Mouse (Mus musculus): ENCODE measurements at regions not wholly inside any gene's neighbourhood (a gene's known extent, or its start where the extent isn't known, plus 50 kb on each side); places are given as distances from the start of the nearest gene placed in this dataset.

DNA sequence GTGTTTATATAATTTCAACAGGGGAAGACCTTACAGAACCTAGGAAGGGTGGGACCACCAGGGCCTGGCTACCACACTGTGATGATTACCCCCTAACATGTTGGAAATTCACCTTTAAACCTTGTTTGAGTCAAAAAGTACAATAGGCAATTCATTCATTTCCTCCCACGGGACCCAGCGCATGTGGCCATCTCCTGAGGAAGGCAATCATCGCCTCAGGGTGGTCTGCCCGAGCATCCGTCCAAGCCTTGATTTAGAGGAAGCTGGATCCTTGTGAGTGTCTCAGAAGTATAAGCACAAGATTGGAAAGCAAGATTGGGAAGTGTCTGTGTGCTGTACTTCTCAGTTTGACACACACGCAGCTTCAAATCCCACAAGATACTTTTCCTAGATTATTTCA lies 360.9 kb upstream of the Actbl2 start:
- 54% methylated on average over 6 of the region's 6 CpGs for WGBS
- Histone ChIP-seq H3K4me2 (no peak overlapping the region), H3K9me3 (no peaks in the 10 kb centered on the region), H3K9ac (no peak overlapping the region), H3K4me1 (peaks cover 16% of the 10 kb centered on the region; the same call in 1 of the 2 replicates), H3K27me3 (no peaks in the 10 kb centered on the region), H3K4me3 (no peak overlapping the region), H3K36me3 (no peaks in the 10 kb centered on the region), H3K27ac (no peak overlapping the region)
- ATAC-seq (ENCODE audit: insufficient number of reproducible peaks, low FRiP score, low TSS enrichment, low read depth), result no peak

DNA sequence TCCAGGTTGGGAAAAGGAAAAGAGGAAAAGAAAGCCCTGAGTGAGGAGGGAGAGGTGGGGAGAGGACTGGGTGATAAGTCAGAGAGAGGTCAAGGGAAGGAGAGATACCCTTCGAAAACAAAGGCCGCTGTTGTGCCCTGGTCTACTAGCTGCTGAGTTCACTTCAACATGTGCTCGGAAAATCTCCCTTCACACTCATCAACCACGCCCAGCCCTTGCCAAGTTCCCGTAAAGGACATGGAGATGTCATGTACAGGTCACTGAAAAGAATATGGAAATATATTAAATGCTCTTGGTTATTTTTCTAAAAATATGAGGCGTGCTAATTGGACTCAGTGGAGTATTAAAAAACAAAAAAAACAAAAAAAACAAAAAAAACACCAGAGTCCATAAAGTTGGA lies 359.5 kb upstream of the Actbl2 start:
- Histone ChIP-seq H3K9me3 (no peaks in the 10 kb centered on the region), H3K4me1 (peaks cover 16% of the 10 kb centered on the region; the same call in 1 of the 2 replicates), H3K9ac (no peak overlapping the region), H3K4me2 (no peak overlapping the region), H3K36me3 (no peaks in the 10 kb centered on the region), H3K27me3 (no peaks in the 10 kb centered on the region), H3K4me3 (no peak overlapping the region), H3K27ac (no peak overlapping the region)
- peak; percentile 72; the same call in 1 of the 2 replicates for ATAC-seq (ENCODE audit: insufficient number of reproducible peaks, low FRiP score, low TSS enrichment, low read depth)
- WGBS, result 41% methylated on average over 6 of the region's 6 CpGs

DNA sequence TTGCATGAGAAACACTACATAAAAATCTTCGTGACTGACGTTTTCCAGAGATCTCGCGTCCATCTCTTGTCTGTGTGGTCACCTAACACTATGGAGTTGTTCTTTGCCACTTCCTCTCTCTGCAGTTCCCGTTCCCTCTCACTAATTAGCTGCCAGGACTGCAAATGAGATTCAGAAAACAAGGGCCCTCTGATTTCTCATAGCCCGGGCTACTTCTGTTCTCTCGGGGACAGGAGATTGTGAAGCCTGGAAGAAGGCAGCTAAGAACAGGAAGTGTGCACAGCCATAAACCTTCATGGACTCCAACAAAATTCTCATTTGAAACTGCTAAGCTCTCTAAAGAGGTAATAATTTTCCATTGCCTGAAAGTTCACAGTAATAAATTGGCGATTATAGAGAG lies 358.9 kb upstream of the Actbl2 start:
- Histone ChIP-seq H3K27ac (no peak overlapping the region), H3K27me3 (no peaks in the 10 kb centered on the region), H3K36me3 (no peaks in the 10 kb centered on the region), H3K4me3 (no peak overlapping the region), H3K9ac (no peak overlapping the region), H3K9me3 (no peaks in the 10 kb centered on the region), H3K4me2 (no peak overlapping the region), H3K4me1 (peaks cover 16% of the 10 kb centered on the region; the same call in 1 of the 2 replicates)
- ATAC-seq (ENCODE audit: insufficient number of reproducible peaks, low FRiP score, low TSS enrichment, low read depth), result no peak
- 41% methylated on average over 8 of the region's 8 CpGs for whole genome bisulfite sequencing

DNA sequence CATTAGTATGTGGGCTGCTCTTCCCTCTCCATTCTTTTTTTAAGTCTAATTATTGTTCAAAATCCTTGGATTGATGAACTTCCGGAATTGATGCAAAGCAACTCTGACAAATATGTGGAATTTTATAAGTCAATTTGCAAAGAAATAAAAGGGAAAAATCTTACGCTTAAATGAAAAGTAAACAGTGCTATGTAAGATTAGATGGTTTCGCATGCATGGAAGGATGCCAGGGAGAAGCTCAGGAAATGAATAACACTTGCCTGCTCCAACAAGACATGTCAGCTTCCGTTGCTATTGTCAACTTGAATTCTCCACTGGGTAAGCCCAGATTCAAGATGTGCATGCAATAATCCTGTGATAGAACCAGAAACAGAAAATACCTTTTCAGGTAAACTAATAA lies 357.2 kb upstream of the Actbl2 start:
- WGBS, result 61% methylated on average over 4 of the region's 4 CpGs
- Histone ChIP-seq H3K4me2 (no peak overlapping the region), H3K9ac (no peak overlapping the region), H3K27me3 (no peaks in the 10 kb centered on the region), H3K4me3 (no peak overlapping the region), H3K9me3 (no peaks in the 10 kb centered on the region), H3K27ac (no peak overlapping the region), H3K36me3 (no peaks in the 10 kb centered on the region), H3K4me1 (peaks cover 16% of the 10 kb centered on the region)
- no peak for ATAC-seq (ENCODE audit: insufficient number of reproducible peaks, low FRiP score, low TSS enrichment, low read depth)

DNA sequence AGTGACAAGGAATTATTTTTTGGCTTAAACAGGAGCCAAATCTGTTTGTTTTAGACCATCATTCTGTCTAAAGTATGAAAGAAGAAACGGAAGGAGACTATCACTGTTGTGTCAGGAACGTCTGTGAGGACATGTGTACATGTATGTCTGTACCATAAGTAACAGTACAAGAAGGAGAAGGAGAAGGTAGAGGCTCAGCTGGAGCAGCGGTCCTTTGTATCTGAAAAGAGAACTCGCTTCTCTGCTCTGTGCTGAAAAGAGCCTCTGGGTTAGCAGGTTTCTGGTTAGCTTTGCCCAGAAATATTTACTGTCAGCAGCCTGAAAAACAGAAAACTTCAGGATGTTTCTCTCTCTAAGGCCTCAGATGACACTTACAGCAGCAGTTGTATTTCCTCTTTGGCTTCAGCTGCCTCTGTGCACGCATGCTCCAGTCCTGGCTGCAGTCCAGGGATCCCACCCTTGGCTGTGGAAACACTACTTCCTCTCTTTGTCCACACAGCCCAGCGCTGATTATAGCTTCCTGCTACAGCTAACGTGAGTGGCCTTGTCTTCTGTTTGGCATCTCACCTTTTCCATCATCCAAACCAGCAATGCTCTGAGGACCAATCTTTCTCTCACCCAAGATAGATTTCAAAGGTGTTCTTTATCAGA lies 351.7 kb upstream of the Actbl2 start:
- no peak overlapping the region for H3K4me2 ChIP-seq
- 46% methylated on average over 7 of the region's 7 CpGs for WGBS
- H3K4me3 ChIP-seq, result no peak overlapping the region
- H3K27ac ChIP-seq, result no peak overlapping the region; the same call in 1 of the 2 replicates
- H3K9ac ChIP-seq, result no peak overlapping the region
- ATAC-seq (ENCODE audit: insufficient number of reproducible peaks, low FRiP score, low TSS enrichment, low read depth), result no peak
- no peaks in the 10 kb centered on the region for H3K27me3 ChIP-seq
- H3K9me3 ChIP-seq, result no peaks in the 10 kb centered on the region
- no peaks in the 10 kb centered on the region for H3K36me3 ChIP-seq
- H3K4me1 ChIP-seq, result peaks cover 15% of the 10 kb centered on the region

DNA sequence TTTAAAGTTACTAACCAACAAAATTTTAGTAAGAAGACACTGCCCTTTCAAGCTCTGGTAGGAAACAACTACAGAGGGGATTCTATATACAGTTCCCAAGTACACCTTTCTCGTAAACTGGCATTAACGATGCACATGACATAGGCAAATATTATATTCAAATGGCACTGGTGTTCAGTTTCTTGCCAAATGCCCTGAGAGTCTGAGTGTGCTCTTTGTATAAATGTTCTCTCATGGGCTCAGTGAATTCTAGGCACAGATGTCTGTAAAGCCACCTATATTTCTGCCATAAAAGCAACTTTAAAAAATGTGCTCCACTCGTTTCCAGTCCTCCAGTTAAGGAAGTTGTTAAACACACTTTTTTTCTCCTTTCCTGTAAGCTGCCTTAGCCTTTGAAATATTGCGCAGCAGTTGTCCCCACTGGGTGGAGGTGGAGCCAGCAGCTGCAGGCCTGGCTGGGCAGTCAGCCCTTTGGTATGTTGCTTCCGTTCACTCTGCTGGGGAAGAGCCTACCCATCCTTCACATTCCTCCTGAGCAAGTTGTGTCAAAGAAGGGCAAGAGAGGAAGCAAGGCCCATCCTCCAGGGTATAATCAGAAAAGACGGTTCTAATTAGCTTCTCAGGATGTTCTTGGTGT lies 347.4 kb upstream of the Actbl2 start:
- Histone ChIP-seq H3K4me2 (0 out of 2 replicates have a peak overlapping the region, but pooled peaks have one; percentile 1), H3K4me3 (no peak overlapping the region), H3K9ac (no peak overlapping the region), H3K36me3 (no peaks in the 10 kb centered on the region), H3K4me1 (peaks cover 20% of the 10 kb centered on the region), H3K27me3 (no peaks in the 10 kb centered on the region; the same call in 1 of the 2 replicates), H3K9me3 (no peaks in the 10 kb centered on the region), H3K27ac (peak overlapping the region; percentile 79)
- WGBS, result 8% methylated on average over 6 of the region's 6 CpGs
- ATAC-seq (ENCODE audit: insufficient number of reproducible peaks, low FRiP score, low TSS enrichment, low read depth), result peak; percentile 84; the same call in 1 of the 2 replicates

DNA sequence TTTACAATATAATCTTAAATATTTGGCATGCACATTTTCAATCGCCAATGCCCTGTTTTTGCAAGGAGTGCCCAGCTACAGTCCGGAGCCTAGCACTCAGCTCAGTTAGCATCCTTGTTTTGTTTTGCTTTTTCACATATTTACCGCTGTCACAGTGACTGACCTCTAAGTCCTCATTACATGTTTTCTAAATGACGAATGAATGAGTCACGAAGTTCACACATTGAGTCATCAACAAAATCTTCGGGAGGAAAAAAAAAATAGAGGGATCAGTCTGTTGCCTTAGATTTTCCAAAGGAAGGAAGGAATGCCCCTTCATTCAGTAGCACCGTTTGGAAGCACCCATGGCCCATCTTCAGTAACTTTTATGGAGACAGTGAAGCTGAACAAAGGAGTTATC lies 342.9 kb upstream of the Actbl2 start:
- peaks cover 15% of the 10 kb centered on the region for H3K4me1 ChIP-seq
- H3K9ac ChIP-seq, result no peak overlapping the region
- WGBS, result 85% methylated on average over 7 of the region's 7 CpGs
- no peaks in the 10 kb centered on the region; the same call in 1 of the 2 replicates for H3K27me3 ChIP-seq
- H3K4me2 ChIP-seq, result no peak overlapping the region
- no peak for ATAC-seq (ENCODE audit: insufficient number of reproducible peaks, low FRiP score, low TSS enrichment, low read depth)
- no peak overlapping the region for H3K4me3 ChIP-seq
- no peaks in the 10 kb centered on the region for H3K36me3 ChIP-seq
- no peak overlapping the region for H3K27ac ChIP-seq
- no peaks in the 10 kb centered on the region for H3K9me3 ChIP-seq

DNA sequence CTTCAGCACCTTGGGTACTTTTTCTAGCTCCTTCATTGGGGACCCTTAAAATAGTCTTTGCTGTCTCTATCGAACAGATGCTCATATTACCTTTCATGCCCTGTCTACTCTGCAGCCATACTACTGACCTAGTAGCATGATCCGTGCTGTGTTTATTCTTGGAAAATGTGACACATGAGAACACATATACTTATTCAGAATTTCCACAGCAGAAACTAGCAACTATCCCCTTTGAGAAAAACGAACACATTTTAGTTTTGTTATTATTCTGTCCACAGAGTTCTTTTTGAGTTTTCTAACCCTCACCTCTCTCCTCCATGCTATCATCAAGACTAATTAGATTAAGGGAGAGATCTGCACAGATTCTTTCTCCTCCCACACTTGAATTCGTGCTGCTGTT lies 341.6 kb upstream of the Actbl2 start:
- Histone ChIP-seq H3K4me1 (peaks cover 5% of the 10 kb centered on the region), H3K36me3 (no peaks in the 10 kb centered on the region), H3K27me3 (no peaks in the 10 kb centered on the region; the same call in 1 of the 2 replicates), H3K4me2 (no peak overlapping the region), H3K27ac (no peak overlapping the region), H3K9ac (no peak overlapping the region), H3K9me3 (no peaks in the 10 kb centered on the region), H3K4me3 (no peak overlapping the region)
- 68% methylated on average over 4 of the region's 4 CpGs for WGBS
- no peak for ATAC-seq (ENCODE audit: insufficient number of reproducible peaks, low FRiP score, low TSS enrichment, low read depth)

DNA sequence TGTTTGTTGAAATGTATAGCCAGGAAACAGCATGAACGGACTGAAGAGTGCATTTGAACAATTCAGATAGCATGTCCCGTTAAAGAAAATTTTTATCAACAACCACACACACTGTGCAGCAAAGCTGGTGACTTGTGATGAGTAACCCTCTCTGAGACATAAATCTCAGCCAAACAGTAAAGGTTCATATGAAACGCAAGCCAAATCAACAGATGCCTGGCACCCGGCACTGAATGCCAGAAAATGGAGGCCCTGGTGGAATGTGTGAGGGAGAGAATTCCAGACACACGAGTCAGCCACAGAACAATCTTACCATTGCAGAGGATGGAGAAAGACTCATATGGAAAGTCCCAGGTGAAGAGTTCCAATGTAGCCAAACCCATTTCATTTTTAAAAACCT lies 341.1 kb upstream of the Actbl2 start:
- ATAC-seq (ENCODE audit: insufficient number of reproducible peaks, low FRiP score, low TSS enrichment, low read depth), result no peak
- WGBS, result 57% methylated on average over 5 of the region's 5 CpGs
- H3K27me3 ChIP-seq, result no peaks in the 10 kb centered on the region; the same call in 1 of the 2 replicates
- no peak overlapping the region for H3K9ac ChIP-seq
- no peak overlapping the region for H3K4me3 ChIP-seq
- H3K4me2 ChIP-seq, result no peak overlapping the region
- peaks cover under 1% of the 10 kb centered on the region for H3K4me1 ChIP-seq
- no peaks in the 10 kb centered on the region for H3K36me3 ChIP-seq
- H3K9me3 ChIP-seq, result no peaks in the 10 kb centered on the region
- H3K27ac ChIP-seq, result no peak overlapping the region; the same call in 1 of the 2 replicates

DNA sequence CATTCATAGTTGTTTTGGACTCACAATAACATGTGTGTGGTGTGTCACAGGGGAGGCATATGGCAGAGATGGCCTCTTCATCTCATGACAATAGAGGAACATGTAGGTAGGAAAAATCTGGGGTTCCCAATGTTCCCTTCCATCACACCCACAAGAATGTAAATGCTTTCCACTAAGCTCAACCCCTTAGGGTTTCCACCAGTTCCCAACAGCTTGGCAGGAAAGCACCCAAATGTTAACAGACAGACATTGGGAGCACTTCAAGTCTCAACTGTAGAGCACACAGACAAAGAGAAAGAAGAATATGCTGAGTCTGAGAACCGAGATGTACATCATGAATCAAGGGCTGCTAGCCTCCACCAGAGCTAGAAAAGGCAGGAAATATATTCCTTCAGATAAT lies 339.7 kb upstream of the Actbl2 start:
- Histone ChIP-seq H3K4me2 (no peak overlapping the region), H3K9me3 (no peaks in the 10 kb centered on the region), H3K4me3 (no peak overlapping the region), H3K4me1 (no peaks in the 10 kb centered on the region), H3K36me3 (no peaks in the 10 kb centered on the region), H3K27ac (no peak overlapping the region), H3K27me3 (no peaks in the 10 kb centered on the region), H3K9ac (no peak overlapping the region)
- no peak for ATAC-seq (ENCODE audit: insufficient number of reproducible peaks, low FRiP score, low TSS enrichment, low read depth)
- WGBS, result 77% methylated on average over 1 of the region's 1 CpGs

DNA sequence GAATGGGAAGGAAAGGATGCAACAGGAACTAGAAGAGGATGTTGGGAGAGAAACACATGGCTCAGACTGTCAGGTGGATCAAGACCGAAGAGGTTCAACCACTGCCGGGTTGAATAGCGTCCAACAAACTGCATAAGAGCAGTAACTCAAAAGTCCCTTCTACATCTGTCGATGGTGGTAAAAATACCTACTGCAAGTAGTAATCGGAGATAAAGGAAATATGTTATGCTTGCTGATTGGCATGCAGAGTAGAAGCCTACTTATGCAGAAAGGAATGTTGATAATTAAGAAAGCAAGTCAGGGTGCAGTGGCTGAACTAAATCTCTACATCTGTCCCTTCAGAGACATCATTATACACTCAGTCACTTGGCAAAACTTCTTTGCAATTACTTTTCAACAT lies 330.9 kb upstream of the Actbl2 start:
- Histone ChIP-seq H3K9ac (no peak overlapping the region), H3K36me3 (no peaks in the 10 kb centered on the region), H3K27ac (no peak overlapping the region), H3K27me3 (no peaks in the 10 kb centered on the region), H3K4me1 (no peaks in the 10 kb centered on the region), H3K9me3 (no peaks in the 10 kb centered on the region), H3K4me2 (no peak overlapping the region), H3K4me3 (no peak overlapping the region)
- WGBS, result 66% methylated on average over 5 of the region's 5 CpGs
- ATAC-seq (ENCODE audit: insufficient number of reproducible peaks, low FRiP score, low TSS enrichment, low read depth), result no peak

DNA sequence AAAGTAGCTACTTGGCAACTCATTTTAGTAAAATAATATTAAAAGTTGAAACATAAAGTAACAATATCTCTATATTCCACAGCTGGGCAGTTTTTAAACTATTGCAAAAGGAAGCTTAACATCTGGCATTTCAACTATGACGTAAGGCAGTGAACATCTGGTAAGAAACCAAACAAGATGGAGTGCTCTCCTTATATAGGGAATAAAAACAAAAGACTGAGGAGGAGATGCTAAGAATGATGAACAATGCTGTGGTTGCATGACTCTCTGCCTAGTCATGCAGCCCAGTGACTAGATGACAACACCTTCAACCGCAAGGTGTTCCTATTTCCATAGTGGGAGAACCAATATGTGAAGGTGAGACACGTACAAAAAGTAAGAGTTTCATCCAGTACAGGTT lies 329.9 kb upstream of the Actbl2 start:
- no peak overlapping the region for H3K4me2 ChIP-seq
- H3K36me3 ChIP-seq, result no peaks in the 10 kb centered on the region
- H3K9me3 ChIP-seq, result no peaks in the 10 kb centered on the region
- 72% methylated on average over 3 of the region's 3 CpGs for WGBS
- H3K4me3 ChIP-seq, result no peak overlapping the region
- no peak overlapping the region for H3K9ac ChIP-seq
- no peaks in the 10 kb centered on the region for H3K27me3 ChIP-seq
- no peak overlapping the region for H3K27ac ChIP-seq
- ATAC-seq (ENCODE audit: insufficient number of reproducible peaks, low FRiP score, low TSS enrichment, low read depth), result no peak
- H3K4me1 ChIP-seq, result no peaks in the 10 kb centered on the region

All from limb, embryonic 15.5 days (tissue).